Mouse (Mus musculus) megakaryocyte-erythroid progenitor cell, adult 5-6 weeks (primary cell): ENCODE results near the gene Snx5. TPM values are rescaled to one million over a fixed set of nuclear protein-coding genes. Genes with fewer than 3 reads are reported as not detected.
A peak's percentile ranks its signal among the peaks of the same experiment; 100 is the strongest.

Source experiments
- ATAC-seq: replicated peaks from 2 replicates; pipeline ENCODE4 v1.8.0; 2016; ENCODE audit warnings: mild to moderate bottlenecking, inconsistent platforms; ENCODE audit not compliant: severe bottlenecking, poor library complexity, low FRiP score, low TSS enrichment
- total RNA-seq, 2 experiments: library from RNA; stranded (forward) in 1 of 2; stranded (reverse) in 1 of 2; fragments of 200-1000, 215-1000 nt in 1 of 2; fragments of >200 nt in 1 of 2; fragmentation: Nextera tagmentation in 1 of 2; gene quantifications; 2 replicates each; pipeline ENCODE4 v1.2.3; 2014 to 2017

The Snx5 gene
- total RNA-seq, 2 experiments from 2014 or later = 333 to 510 TPM

DNA sequence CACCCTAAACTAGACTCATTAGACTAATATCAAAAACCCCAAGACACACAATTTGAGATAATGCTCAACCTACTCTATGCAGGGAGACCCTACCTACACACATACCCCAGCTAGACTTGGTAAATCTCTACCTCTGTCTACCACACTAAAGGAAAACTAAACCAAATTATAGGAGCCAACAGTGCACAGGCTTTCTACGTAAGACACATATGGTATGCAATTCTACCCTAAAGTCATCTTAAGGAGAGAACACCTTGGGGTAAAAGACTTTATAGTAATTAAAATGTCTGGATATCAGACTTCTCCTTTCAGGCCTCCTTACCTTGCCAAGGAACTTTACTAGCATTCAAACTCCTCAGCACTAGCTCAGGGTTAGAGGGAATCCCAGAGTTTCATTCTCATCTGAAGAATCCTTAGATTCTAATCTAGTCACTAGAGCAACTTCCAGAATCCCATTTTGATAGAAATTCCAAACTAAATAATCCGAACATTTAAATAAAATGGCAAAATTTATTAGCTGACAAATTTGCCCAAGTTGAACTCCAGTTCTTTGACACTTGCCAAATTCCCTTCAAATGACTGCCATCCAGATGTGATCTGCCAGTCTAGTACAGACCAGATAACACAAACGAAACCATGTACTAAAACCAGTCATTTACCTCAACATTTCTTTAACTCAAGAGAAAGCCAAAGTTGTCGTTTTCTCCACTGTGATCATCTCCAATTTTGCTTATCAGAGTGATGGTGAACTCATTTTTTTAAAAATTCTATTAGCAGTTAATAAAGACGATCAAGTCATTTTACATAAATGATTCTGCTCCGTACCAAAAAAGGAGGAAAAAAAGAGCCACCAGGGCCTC lies 2.0 kb downstream of the Snx5 start:
- ATAC-seq = no peak

DNA sequence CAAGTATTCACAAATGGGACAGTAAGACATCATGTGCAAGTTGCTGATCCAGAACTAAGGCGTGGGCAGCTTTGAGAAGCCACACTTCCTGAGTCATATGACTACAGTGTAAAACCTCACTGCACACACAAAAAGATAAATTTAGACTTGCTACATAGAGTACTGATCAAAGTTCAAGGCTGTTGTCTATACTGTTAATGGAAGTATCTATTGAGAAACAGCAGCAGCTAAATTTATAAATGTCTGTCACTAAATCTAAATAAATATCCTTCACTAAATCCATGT lies 3.0 kb downstream of the Snx5 start:
- ATAC-seq = no peak

DNA sequence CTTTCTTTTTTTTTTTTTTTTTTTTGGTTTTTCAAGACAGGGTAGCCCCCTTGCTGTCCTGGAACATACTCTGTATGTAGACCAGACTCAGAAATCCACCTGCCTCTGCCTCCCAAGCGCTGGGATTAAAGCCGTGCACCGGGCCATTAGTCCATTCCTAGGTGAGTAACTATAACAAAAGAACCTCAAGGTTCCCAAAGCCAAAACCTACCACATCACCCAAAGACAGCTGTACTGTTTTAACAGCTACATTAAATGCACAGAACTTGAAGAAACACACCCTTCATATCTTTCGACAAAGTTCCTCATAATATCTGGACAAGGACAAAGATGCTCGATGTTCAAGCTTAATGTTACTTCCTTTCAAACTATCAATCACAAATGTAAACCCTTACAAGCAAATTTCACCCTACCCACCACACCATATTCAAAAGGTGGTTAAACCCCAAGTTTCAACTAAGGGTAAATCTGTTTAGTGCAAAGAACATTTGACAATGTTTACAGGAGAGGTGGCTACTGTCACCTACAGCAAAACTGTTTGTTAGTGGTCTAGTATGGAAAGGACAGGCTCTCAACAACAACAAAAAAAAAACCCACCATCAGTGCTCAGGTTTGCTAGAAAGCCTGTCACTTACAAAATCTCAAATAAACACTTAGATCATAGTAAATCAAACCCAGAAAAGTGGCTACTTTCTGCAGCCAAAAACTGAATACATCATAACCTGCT lies 3.5 kb downstream of the Snx5 start:
- ATAC-seq = no peak

DNA sequence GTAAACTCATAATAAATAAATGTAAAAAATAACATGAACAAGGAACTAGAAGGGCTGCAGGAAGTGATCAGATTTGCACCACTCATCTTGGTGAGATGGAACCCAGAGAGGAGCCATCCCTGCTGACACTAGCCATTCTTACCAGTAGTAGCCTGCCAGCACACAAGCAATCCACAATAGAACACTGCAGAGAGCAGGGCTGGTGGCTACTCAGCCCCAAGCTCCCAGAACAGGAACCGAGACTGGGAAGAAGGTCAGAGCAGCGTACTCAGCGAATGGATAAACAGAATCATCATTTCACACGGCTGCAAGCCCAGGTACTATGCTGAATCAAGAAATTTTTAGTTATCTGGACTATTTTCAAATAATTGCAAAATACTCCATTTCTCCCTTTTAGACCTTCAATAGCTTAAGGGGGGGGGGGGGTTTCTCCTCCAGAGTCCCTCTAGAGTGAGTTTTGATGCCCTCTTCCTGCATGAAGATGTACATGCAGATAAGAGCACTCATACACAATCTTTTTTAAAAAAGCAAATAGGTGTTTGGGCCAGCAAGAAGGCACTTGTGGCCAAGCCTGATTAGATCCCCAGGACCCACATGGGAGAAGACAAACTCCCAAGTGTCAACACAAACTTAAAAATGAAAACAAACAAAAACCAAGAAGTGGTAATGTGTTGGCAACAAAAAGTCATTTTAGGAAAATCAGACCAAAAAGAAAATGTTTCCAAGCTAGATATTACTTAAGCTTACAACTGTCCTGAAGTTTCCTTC lies 4.6 kb downstream of the Snx5 start:
- no peak for ATAC-seq

DNA sequence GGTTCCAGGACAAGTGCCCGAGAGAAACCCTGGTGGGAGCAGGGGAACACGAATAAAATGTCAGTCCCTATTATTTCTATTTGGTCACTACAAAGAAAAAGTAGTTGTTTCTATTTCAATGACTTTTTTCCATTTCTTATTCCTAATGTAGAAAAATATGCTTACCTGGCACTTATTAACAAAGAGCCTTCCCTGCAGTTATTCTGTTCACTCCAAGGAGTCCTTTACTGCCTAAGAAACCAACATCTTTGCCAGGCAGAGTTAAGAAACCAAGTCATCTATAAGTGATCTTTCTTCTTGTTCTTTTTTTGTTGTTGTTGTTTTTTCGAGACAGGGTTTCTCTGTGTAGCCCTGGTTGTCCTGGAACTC lies 5.6 kb downstream of the Snx5 start:
- no peak for ATAC-seq

DNA sequence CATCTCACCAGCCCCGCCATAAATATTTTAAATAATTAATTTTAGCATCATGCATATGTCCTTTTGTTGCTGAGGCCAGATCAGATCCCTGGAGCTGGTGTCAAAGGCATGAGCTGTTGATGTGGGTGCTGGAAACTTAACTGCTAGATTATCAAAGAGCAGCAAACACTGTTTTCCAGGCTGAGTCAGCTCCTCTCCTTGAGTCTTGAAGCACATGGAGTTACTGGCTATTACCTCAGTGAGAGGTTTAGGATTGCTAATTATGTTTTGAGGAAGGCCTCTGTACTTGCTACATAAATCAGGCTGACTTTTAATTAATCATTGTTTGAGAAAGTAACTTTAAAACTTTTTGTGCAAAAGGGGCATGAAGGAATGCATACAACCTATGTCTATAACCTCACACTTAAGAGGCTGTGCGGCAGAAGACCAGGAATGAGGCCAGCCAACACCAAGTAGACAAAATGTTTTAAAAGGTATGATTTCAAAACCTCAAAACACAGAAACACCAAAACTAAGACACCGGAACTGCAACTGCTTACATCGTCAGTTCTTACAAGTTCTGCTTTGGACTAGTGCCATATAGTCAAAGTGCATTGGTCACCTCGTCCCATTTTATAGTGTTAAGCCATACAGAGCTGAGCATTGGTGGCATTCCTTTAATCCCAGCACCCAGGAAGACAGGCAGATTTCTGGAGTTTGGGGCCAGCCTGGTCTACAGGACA lies 6.1 kb downstream of the Snx5 start:
- ATAC-seq = no peak

DNA sequence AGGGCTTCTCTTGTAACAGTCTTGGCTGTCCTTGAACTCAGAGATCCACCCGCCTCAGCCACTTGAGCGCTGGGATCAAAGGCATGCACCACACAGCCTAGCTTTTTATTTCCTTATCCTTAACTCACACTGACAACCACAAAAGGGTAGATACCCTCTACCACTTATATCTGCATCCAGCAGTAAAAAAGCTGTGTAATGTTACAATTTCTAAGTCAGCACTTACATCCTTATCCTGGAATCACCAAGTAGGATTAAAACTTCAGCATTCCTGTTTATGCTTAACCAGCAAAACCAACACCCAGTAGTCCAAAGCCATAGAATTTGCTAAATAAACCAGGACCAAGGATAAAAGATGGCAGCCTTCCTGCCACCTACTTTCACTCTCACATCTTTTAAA lies 7.9 kb downstream of the Snx5 start:
- peak; percentile 37 for ATAC-seq

DNA sequence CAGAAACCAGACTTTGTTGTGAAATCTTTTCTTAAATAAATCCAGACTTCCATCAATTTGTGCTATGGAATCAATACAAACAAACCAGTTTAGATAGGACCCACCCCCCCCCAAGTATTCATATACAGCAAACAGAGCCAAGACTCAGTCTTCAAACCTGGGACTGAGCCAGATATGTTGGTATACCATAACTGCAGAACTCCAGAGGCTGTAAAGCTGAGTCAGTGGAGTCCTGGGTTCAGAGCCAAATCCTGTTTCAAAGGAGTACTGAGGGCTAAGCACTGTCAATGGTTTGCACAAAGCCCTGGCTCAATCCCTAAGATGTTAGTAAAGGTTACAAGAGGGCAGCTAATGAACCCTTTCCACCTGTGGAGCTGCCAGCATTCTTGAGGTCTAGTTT lies 20.6 kb downstream of the Snx5 start:
- no peak for ATAC-seq

DNA sequence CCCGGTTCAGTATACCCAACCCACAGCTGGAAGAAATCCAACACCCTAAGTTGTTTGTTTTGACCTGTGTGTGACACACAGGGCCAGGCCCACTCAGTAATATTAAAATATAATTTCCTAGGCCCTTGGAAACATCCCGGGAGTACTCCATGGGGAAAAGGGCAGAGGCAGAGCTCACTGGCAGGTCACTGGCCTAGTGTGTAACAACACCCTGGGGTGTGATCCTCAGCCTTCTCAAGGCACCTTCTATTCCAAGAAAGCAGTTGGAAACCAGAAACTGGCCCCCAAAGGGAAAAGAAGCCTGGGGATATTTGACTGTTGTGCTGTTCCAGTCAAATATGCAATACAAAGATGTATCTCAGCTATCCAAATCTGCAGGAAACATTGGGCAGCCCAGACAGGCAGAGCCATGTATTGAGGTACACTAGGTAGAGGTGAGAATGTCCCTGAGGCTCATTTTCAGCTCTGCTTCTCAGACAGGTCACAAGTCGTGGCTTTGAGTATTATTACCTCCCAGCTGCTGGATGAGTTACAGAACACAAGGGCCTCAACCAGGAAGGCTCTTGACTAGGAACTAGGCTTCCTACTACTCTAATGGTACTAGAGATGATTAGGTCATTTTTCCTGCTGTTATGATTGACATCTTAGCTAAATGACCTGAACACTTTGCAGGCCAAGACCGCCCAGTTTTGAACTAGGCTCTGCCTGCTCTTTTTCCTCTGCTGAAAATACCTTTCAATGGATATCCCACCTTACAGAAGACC lies 21.9 kb downstream of the Snx5 start:
- ATAC-seq = peak; percentile 6

DNA sequence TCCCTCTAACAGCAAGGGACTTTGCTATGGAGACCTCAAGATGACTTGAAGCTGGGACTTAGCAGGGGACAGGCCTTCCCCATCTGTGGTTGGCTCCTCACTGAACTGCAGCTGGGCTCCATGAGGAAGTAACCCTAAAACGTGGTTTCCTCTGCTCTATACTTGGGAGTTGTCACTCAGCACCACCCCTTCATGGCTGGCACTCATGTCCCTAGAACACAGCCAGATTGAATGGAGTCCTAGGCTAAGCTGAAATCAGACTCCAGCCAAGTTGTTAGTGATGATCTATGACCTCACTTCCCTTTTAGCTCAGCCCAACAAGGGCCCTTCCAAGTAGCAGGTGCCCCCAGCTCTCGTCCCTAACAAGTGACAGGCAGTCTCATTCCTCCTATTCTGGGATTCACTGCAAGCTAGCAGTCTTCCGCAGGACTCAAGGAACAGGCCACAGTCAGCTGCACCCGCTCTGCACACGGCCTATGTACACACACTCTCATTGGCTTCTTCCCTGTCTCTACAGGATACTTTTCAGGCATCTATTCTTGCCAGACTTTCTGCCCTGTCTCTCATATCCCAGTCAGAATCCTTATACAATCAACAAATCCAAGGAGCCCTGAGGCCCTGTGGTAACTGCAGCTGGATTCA lies 23.2 kb downstream of the Snx5 start:
- ATAC-seq = peak; percentile 19

DNA sequence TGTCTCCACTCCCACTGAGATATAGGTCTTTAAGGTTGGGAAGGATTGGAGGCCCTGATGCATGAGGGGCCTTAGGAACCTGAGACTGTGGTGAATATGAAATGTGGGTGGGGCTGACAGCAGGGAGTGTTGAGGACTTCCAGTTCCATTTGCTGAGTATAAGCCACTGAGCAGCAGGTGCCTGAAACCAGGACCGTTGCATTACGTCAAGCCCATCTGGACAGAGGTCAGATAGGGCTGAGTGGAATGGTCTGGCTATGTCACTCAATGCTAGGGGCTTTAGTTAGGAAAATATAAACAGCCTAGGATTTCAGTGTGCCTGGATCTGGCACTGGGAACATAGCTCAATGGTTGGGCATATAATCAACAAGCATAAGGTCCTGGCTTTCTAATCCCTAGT lies 24.4 kb downstream of the Snx5 start:
- ATAC-seq = no peak

DNA sequence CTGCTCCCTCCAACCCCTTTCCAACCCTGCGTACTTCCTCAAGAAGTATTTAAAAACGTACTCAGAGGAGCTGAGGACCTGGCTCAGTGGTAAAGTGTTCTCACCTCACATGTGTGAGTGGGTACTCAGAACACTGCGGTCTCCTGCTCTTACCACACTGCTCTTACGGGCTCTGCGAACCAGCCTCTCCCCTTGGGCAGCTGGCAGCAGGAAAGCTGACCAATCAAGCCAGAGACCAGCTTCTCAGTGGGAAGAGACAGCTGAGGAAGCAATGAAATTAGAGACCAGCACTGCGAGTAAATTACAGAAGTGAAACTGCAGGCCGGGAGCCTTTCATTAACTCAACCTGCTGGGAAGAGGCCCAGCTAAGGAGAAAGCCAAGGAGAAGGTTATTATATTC lies 25.2 kb downstream of the Snx5 start:
- ATAC-seq = no peak

DNA sequence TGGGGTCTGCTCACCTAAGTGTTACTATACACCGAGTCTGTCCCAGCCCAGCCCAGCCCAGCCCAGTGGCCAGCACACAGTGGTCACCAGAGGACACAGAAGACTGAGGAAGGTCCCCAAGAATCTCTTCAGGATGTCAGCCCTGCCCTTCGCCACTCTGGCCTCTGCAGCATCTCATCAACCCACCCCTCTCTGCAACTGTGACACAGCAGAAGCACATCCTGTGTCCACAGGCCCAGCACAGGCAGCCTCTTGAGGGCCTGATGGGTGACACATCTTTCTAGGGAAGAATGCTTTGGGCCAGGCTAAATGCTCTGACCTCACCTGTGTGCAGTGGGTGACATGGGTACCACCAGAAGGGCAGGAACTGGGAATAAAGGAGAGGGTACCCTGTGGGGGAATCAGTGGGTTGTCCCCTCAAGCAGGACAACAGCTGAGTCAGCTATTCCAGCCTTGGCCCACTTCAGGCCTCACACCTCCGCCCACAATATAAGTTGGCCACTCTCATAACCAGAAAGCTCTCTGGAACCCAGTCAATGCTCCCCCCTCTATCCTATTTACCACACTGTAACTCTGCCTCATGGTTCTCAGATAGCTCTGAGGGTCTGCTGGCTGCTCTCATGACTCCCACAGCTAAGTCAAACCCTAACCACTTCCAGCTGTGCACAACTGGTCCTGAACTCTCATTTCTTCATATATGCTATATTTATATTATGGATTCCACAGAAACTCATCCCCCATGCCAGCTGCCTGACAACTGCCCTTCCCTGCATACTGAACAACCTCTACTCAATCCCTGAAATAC lies 30.4 kb downstream of the Snx5 start:
- no peak for ATAC-seq

DNA sequence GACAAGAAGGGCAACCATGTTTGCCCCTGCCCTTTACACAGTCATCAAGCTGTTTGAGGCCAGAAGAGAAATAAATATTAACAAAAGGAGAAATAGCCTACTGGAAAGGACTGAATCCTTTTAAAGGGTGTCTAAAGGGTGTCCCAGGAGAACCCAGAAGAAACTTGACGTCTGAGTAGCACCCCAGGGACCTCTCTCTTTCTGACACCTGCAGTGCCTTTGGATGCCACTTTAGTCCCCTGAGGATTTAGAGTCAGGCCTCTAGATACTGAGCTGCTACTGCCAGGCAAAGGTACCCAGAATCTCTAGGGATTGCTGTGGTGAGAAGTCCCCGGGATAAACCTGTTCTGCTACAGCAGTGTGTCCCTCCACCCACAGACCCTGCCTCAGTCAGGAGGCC lies 31.4 kb downstream of the Snx5 start:
- ATAC-seq = no peak

DNA sequence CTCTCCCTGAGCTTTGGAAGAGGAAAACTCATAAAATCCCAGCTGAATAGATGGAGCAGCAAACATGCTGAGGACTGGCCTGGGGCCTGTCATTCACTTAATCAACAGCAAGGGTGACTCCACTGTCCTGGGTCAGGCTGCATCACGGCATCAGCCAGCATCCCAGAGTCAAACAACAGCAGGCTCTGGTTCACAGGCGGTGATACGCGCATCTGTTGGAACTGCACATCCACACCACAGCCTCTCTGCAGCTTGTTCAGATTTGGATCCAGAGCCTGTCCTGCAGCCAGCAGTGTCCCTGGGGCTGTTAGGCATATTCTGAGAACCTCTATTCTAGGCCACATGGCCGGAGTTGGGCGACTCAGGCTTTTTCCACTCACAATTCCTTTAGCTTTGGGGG lies 32.4 kb downstream of the Snx5 start:
- no peak for ATAC-seq

DNA sequence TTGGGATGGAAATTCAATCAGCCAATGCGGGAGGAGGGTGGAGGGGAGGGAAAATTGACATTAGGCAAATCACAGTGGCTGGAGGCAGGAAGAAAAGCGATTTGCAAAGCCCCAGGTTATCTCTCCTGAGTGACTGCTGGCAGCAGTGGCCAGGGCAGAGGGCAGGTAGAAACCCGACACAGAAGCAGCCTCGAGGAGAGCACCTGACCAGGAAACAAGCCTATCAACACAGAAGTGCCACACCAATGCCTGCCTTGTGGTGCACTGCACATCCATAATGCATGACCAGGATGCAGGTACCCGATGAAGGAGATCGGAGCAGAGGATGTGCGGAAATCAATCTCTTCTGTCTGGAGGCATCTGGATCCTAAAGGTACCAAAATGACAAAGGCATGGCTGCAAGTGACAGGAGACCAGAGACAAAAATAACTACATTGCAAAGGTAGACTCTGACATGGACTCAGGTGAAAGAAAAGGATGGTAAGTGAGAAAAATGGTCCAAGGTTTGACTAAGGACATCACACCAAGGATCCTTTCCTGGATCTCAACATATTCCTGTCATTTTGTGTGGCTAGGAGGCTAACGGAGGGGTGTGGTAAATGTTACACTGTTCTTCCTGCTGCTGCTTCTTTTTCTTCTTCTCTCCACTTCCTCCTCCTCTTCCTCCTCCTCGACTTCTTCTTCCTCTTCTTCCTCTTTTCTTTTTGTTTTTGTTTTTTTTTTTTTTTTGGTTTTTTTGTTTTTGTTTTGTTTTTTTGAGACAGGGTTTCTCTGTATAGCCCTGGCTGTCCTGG lies 33.7 kb downstream of the Snx5 start:
- ATAC-seq = no peak

DNA sequence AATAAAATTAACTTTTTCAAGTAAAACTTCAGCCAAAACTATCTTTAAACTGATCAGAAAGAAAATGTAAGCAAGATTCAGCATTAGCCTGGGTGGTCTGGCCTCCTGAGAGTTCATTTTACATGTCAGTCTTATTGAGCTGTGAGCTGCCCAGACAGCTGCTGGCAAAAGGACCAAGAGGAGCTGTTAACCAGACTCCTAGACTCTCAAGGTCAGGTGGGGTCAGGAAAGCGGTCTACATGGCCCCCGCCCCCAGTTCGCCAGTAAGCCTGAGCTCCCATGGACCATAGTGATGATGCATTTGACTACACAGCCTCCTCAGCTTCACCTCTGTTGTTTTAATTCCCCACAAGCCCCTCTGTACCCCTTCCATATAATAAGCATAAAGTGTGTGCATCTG lies 34.9 kb downstream of the Snx5 start:
- ATAC-seq = no peak
